Mouse (Mus musculus) thymus, adult 2 months (tissue): ENCODE results near the gene Tas2r119.

Experiments
- CTCF ChIP-seq: fragments of 200-500 bp; IDR thresholded peaks from 2 replicates; pipeline ENCODE4 v1.5.1; 2012; ENCODE audit warnings: mild to moderate bottlenecking, control low read depth, low read length, moderate library complexity, borderline replicate concordance; ENCODE audit not compliant: control insufficient read depth, poor library complexity, insufficient read depth; ENCODE audit errors: extremely low read depth
- POLR2A ChIP-seq: fragments of 200-500 bp; IDR thresholded peaks from 2 replicates; pipeline ENCODE4 v1.6.1; 2012; ENCODE audit warnings: mild to moderate bottlenecking, low read length, control low read depth, moderate library complexity; ENCODE audit not compliant: control insufficient read depth, poor library complexity, insufficient read depth; ENCODE audit errors: extremely low read depth

- TF ChIP-seq POLR2A (no peak), CTCF (no peak)
These were observed 48.3 kb downstream of the Tas2r119 start for GRCm38 (mm10) chr15:32225394-32225793.
